Mouse (Mus musculus): ENCODE data around the gene Atp13a3. TPM values are rescaled to one million over a fixed set of nuclear protein-coding genes. Genes with fewer than 3 reads are reported as not detected.
"Not testable (repeated sequence)": the region's sequence is repeated elsewhere in the genome, so short reads cannot be mapped to it uniquely, and the experiment has no call there.

Atp13a3 gene
- total RNA-seq, 2 experiments from 2014 or later = 29.7 to 34.1 TPM

DNA sequence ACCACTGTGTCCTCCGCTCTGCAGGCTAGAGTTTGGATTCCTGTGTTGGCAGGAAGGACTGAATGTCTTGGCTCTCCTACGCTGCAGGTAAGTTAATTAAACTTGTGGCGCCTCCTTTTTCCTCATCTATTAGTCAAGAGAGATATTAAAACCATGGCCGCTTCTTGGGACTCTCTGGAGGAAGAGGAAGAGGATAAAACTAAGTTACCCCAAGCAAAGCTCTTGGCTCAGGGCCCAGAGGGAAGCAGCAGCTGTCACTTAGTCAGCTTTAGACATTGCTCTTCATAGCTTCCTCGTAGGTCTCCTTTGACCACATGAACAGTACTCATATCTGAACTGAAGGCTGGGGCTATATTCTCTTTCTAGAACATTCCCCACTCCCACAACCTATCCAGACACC is 10.5 kb upstream of the Atp13a3 start:
- DNase-seq (ENCODE audit: low spot score) = peak; percentile 20

GRCm38 (mm10) chr16:30412680-30413079 is 6.9 kb upstream of the Atp13a3 start:
- DNase-seq (ENCODE audit: low spot score) = no peak

DNA sequence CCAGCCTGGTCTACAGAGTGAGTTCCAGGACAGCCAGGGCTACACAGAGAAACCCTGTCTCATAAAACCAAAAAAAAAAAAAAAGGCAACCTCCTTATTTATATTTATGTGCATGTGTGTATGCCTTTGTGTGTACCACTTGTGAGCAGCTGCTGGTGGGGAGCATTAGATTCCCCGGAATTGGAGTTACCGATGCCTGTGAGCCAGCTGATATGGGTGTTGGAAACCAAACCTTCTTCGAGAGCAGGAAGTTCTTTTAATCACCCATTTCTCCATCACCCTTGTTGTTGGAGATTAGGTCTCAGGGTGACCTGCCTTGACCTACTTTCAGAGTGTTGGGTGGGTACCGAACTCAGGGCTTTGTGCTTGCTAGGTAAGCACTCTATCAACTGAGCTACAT is 5.1 kb upstream of the Atp13a3 start:
- DNase-seq (ENCODE audit: low spot score) = no peak

- DNase-seq (ENCODE audit: low spot score) = no peak
These were observed 1.7 kb upstream of the Atp13a3 start for GRCm38 (mm10) chr16:30407513-30407912.

DNA sequence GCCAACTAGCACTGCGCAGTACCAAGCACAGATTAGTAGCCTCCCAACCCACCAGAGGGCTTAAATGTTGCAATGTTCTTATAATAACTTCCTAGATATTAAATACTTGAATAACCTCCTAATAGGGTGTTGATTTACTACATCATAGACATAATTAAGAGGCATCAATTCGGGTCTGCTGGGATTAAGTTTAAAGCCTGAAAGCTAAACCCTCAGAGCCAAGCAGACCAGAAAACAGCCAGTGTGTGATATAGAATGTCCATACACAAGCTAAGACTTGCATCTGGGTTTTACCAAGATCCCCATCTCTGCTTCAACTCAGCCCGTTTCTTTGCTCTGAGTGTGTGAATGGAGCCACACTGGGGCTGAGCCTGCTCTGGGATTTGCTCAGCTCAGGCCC is 2.2 kb downstream of the Atp13a3 start:
- no peak for DNase-seq (ENCODE audit: low spot score)

DNA sequence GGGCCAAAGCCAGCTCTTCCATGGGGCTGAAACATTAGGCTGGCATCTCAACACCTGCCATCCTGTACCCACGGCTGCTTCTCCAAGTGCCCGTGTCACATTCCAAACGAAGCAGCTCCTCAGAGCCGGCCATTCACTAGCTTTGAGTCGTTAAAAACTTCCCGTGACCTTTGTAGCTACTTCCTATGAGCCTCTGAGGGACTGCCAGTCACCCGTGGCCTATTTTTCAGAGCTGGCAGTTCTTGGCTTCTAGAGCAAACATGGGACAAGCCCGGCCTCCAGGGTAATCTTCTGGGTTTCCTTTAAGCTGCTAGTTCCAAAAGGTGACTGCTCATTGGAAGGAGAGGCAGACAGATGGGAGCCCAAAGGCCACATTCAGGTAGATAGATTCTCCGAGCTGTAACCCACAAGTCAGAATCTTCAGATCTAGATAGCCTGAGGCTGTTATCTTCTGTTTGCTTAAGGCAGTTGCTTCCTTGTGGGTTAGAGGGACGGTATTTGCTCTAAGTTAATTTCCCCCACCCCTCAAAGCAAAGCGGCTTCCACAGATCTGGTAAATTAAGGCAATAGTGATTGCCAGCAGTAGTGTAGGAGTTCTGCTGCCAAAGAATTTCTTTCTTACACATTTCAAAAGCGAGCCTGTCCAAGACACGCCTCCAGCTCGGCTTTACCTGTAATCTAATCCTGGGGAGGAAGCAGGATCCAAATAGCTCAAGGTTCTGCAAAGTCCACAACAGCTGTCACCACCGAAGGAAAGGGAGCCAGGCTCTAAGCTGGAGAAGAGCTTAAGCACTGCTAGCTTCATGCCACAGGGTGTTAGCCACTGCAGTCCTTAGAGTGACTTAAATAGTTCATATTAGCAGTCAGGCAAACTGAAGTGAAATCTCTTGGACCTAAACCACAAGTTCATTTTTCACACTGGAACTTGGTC is 8.4 kb downstream of the Atp13a3 start:
- DNase-seq (ENCODE audit: low spot score) = peak; percentile 77

- no peak for DNase-seq (ENCODE audit: low spot score)
These were observed 10.6 kb downstream of the Atp13a3 start for GRCm38 (mm10) chr16:30395136-30395535.

DNA sequence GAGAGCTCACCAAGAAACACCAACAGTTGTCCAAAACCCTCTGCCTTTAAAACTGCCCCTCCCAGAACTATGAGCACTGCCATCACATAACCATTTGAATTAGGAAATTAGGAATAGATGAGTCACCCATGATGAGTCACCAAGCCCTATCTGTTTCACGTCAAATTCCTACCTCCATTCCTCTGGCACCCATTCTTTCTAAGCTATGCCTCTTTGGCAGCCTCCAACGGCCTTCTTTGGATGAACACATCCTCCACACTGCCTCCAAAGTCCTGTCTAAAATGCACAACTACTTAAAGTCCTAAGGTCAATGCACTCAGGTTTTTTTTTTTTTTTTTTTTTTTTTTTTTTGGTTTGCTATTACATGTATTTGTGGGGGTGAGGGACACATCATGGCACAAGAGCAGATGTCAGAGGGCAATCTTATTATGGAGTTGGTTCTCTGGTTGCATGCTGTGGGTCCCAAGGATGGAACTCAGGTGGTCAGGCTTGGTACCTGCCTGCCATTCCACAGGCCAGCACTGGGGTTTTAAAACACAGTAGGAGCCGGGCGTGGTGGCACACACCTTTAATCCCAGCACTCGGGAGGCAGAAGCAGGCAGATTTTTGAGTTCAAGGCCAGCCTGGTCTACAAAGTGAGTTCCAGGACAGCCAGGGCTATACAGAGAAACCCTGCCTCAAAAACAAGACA is 15.0 kb downstream of the Atp13a3 start:
- DNase-seq (ENCODE audit: low spot score) = peak; percentile 33

DNA sequence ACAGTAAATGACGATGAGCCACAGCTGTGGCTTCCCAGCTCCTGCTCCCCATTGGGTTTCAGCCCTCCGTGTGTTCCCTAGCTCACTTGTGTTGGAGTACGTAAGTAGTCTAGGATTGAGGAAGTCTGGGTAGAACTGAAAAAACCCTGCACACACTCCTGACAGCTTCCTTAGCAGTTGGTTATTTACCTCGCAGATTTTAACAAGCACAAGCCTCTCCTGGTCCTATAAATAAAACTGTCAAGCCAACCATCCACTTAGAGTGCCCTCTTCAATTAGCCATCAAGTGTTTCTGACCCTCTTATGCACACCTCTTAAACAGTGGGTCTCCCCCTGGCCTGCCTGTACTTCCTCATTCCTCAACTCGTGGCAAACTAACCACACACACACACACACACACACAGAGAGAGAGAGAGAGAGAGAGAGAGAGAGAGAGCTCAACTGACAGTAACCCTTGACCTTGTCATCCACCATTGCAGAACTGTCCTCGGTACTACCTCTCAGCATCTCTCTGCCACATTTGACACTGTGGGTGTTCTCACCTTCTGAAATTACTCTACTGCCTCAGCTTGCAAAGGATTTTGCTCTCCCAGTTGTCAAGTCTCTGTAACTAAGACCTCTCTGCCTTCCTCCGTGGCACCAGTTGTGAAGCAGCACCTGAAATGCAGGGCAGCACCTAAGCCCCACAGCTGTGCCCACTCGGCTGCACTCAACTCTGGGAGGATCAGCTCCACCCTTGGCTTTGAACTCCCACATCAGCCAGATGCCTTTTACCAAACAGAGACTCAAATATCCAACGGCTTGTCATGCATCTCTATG is 15.7 kb downstream of the Atp13a3 start:
- peak; percentile 5 for DNase-seq (ENCODE audit: low spot score)

- DNase-seq (ENCODE audit: low spot score) = peak; percentile 10
These were observed 16.5 kb downstream of the Atp13a3 start for GRCm38 (mm10) chr16:30389210-30389684.

DNA sequence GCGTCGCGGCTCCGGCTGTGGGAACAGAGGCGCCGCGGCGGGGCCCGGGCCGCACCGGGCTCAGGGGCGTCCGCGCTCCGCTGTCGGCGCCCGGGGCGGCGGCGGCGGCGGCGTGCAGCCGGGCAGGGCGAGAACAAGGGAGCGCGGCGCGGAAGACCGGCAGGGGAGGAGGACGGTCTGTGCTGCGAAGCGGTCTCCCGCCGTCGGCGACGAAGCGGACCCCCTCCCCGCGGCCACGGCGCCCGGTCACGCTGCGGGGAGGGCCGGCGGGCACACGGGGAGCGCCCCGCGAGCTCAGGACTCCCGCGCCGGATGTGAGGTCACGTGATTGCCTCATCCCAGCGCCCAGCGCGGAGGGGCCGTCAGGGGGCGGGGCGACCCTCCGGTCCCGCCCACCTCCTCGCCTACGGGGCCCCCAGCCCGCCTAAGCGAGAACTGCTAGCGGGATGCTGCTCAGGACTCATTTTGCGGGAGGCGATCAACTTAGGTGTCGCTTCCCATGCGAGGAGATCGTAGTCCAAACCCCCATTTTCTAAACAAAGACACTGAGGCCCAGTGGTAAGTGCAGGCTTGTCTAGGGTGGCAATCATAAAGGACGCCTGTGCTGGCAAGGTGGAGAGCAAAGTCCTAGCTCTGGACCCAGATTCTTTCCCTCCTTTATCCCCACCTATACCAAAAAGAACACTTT is 17.1 kb downstream of the Atp13a3 start:
- peak; percentile 86 for DNase-seq (ENCODE audit: low spot score)

GRCm38 (mm10) chr16:30387871-30388460 is 17.8 kb downstream of the Atp13a3 start:
- peak; percentile 11 for DNase-seq (ENCODE audit: low spot score)

DNA sequence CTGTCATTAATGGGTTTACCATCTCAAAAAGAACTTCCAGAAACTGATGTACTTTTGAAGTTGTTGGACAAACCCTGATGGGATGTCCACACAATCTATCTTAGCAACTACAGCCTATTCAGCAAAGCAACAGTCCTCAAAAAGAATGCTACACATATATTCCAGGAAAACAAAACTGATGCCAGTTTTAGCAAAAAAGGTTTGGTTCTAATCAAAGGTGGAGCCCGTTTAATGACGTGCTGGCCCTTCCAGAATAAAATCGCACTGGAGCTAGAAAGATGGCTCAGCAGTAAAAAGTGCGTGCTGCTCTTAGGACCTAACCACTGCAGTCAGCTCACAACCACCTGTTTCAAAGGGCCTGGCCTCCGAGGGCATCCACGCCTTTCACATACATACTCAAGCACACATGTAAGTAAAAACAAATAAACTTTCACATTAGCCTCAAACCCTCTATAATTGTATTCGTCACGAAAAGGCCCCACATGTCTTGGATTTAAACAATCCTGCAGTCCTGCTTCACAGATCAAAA is 18.8 kb downstream of the Atp13a3 start:
- no peak for DNase-seq (ENCODE audit: low spot score)

GRCm38 (mm10) chr16:30385531-30385930 is 20.2 kb downstream of the Atp13a3 start:
- no peak for DNase-seq (ENCODE audit: low spot score)

DNA sequence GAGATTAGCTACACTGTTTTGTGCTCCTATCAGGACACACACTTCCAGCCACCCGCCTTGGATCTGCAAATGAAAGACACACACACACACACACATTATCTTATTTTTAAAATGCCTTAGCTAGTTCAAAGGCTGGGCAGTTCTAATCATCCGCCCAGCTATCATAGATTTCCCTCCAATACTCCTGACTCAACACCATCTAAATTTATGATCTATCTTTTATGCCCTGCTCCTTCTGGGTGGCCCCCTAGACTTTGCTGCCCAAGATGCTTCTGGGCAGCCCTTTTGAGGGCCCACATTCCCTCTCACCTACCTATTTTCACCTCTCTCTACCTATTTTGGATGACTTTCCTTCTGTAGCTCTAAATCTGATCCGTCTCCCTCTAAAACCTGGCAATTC is 29.5 kb downstream of the Atp13a3 start:
- no peak for DNase-seq (ENCODE audit: low spot score)

GRCm38 (mm10) chr16:30374927-30375326 is 30.8 kb downstream of the Atp13a3 start:
- no peak for DNase-seq (ENCODE audit: low spot score)

DNA sequence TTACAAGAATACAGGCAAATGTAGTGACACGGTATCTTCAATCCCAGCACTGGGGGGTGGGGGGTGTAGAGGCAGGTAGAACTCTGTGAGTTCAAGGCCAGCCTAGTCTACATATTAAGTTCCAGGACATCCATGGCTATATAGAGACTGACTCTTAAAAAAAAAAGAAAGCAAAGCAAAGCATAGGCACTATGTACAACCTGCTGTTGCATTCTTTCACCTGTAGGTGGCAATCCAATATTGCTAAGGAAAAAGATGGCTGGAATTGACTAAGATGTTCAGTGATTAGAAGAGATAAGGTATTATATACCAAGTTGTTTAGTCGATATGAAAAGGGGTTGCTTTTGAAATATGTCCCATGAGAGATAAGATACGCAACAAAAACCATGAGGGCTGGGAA is 31.5 kb downstream of the Atp13a3 start:
- DNase-seq (ENCODE audit: low spot score) = peak; percentile 69

DNA sequence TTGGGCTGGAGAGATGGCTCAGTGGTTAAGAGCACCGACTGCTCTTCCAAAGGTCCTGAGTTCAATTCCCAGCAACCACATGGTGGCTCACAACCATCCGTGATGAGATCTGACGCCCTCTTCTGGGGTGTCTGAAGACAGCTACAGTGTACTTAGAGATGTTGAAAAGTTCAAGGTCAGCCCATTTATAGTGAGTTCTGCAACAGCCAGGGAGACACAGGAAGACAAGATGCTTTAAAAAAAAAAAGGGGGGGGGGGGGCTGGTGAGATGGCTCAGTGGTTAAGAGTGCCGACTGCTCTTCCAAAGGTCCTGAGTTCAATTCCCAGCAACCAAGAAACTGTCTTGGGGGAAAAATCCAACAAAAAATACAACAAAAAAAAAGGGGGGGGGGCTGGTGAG is 32.5 kb downstream of the Atp13a3 start:
- not testable (repeated sequence) for DNase-seq (ENCODE audit: low spot score)

GRCm38 (mm10) chr16:30367395-30367794 is 38.4 kb downstream of the Atp13a3 start:
- no peak for DNase-seq (ENCODE audit: low spot score)

GRCm38 (mm10) chr16:30364604-30365003 is 41.2 kb downstream of the Atp13a3 start:
- no peak for DNase-seq (ENCODE audit: low spot score)

Measured in gastrocnemius, adult 18-20 months (tissue).